Mouse (Mus musculus): Measurements from ENCODE around the gene Hmg20b. TPM values are rescaled to one million over a fixed set of nuclear protein-coding genes. Genes with fewer than 3 reads are reported as not detected.

Hmg20b gene
- total RNA-seq, 1 experiment, result 43.5 TPM

GRCm38 (mm10) chr10:81316338-81317060, 33.8 kb downstream of the Hmg20b start:
- Histone ChIP-seq H3K27ac (ENCODE audit: insufficient read depth, low read depth, low read length, poor library complexity, severe bottlenecking) (peak overlapping the region; percentile 6; the same call in 1 of the 2 replicates), H3K9me3 (ENCODE audit: control insufficient read depth, insufficient read depth, low read depth, low read length) (no peaks in the 10 kb centered on the region), H3K4me1 (ENCODE audit: control insufficient read depth in 2 of 2, insufficient read depth in 2 of 2, low read length in 2 of 2, poor library complexity in 1 of 2) (peaks cover 0 to 15% of the 10 kb centered on the region in 2 experiments; a peak in 2 of 4 replicates), H3K36me3 (ENCODE audit: control insufficient read depth, insufficient read depth, low read length, poor library complexity, severe bottlenecking) (peaks cover 38% of the 10 kb centered on the region), H3K4me3 (ENCODE audit: insufficient read depth in 1 of 2, low read depth in 1 of 2, low read length in 2 of 2, poor library complexity in 1 of 2, severe bottlenecking in 1 of 2) (peak overlapping the region; percentile 35 to 60; a peak in 3 of 4 replicates), H3K9ac (ENCODE audit: insufficient read depth, low read depth, low read length, poor library complexity, severe bottlenecking) (peak overlapping the region; percentile 21)
- no peak for TF ChIP-seq ZC3H11A (IDR thresholded peaks at IDR 0.05; ENCODE audit: borderline replicate concordance, low read depth, low read length)
- no peak for TF ChIP-seq HCFC1 (IDR thresholded peaks at IDR 0.05; ENCODE audit: borderline replicate concordance, insufficient read depth, low read length)
- TF ChIP-seq CHD2 (IDR thresholded peaks at IDR 0.05; ENCODE audit: low read depth, low read length), result no peak
- no peak for TF ChIP-seq MAFK (IDR thresholded peaks at IDR 0.05; ENCODE audit: insufficient read depth, low read depth, low read length)
- no peak for TF ChIP-seq ZNF384 (IDR thresholded peaks at IDR 0.05; ENCODE audit: low read depth, low read length)
- DNase-seq (ENCODE audit: low read depth, low spot score), result no peak
- in situ Hi-C loops (cut with MboI; ENCODE audit: low sequenced_read_pairs in 2 of 2, unreplicated experiment in 2 of 2), result no loop called here

GRCm38 (mm10) chr10:81315587-81315986, 34.7 kb downstream of the Hmg20b start:
- H3K27ac ChIP-seq (ENCODE audit: insufficient read depth, low read depth, low read length, poor library complexity, severe bottlenecking), result no peak overlapping the region
- DNase-seq (ENCODE audit: low read depth, low spot score), result no peak

GRCm38 (mm10) chr10:81314201-81314600, 36.1 kb downstream of the Hmg20b start:
- Histone ChIP-seq H3K36me3 (ENCODE audit: control insufficient read depth, insufficient read depth, low read length, poor library complexity, severe bottlenecking) (peaks cover 46% of the 10 kb centered on the region), H3K9ac (ENCODE audit: insufficient read depth, low read depth, low read length, poor library complexity, severe bottlenecking) (no peak overlapping the region), H3K27ac (ENCODE audit: insufficient read depth, low read depth, low read length, poor library complexity, severe bottlenecking) (no peak overlapping the region), H3K4me1 (ENCODE audit: control insufficient read depth in 2 of 2, insufficient read depth in 2 of 2, low read length in 2 of 2, poor library complexity in 1 of 2) (peaks cover 0 to 11% of the 10 kb centered on the region in 2 experiments; a peak in 2 of 4 replicates), H3K9me3 (ENCODE audit: control insufficient read depth, insufficient read depth, low read depth, low read length) (no peaks in the 10 kb centered on the region), H3K4me3 (ENCODE audit: insufficient read depth in 1 of 2, low read depth in 1 of 2, low read length in 2 of 2, poor library complexity in 1 of 2, severe bottlenecking in 1 of 2) (no peak overlapping the region)
- no peak for DNase-seq (ENCODE audit: low read depth, low spot score)
- no peak for TF ChIP-seq MAFK (IDR thresholded peaks at IDR 0.05; ENCODE audit: insufficient read depth, low read depth, low read length)
- TF ChIP-seq ZNF384 (IDR thresholded peaks at IDR 0.05; ENCODE audit: low read depth, low read length), result no peak
- no peak for TF ChIP-seq CHD2 (IDR thresholded peaks at IDR 0.05; ENCODE audit: low read depth, low read length)
- TF ChIP-seq ZC3H11A (IDR thresholded peaks at IDR 0.05; ENCODE audit: borderline replicate concordance, low read depth, low read length), result no peak
- TF ChIP-seq HCFC1 (IDR thresholded peaks at IDR 0.05; ENCODE audit: borderline replicate concordance, insufficient read depth, low read length), result no peak
- in situ Hi-C loops (cut with MboI; ENCODE audit: low sequenced_read_pairs in 2 of 2, unreplicated experiment in 2 of 2), result no loop called here

More at GRCm38 (mm10) chr10:81315587-81315986, 34.7 kb downstream of the Hmg20b start:
- no peak overlapping the region for H3K4me3 ChIP-seq (ENCODE audit: insufficient read depth in 1 of 2, low read depth in 1 of 2, low read length in 2 of 2, poor library complexity in 1 of 2, severe bottlenecking in 1 of 2)
- TF ChIP-seq ZC3H11A (IDR thresholded peaks at IDR 0.05; ENCODE audit: borderline replicate concordance, low read depth, low read length), result no peak
- no peak for TF ChIP-seq CHD2 (IDR thresholded peaks at IDR 0.05; ENCODE audit: low read depth, low read length)
- no peak for TF ChIP-seq HCFC1 (IDR thresholded peaks at IDR 0.05; ENCODE audit: borderline replicate concordance, insufficient read depth, low read length)
- TF ChIP-seq MAFK (IDR thresholded peaks at IDR 0.05; ENCODE audit: insufficient read depth, low read depth, low read length), result no peak
- no peak for TF ChIP-seq ZNF384 (IDR thresholded peaks at IDR 0.05; ENCODE audit: low read depth, low read length)
- in situ Hi-C loops (cut with MboI; ENCODE audit: low sequenced_read_pairs in 2 of 2, unreplicated experiment in 2 of 2), result no loop called here
- H3K4me1 ChIP-seq (ENCODE audit: control insufficient read depth in 2 of 2, insufficient read depth in 2 of 2, low read length in 2 of 2, poor library complexity in 1 of 2), result peaks cover 0 to 15% of the 10 kb centered on the region in 2 experiments; a peak in 2 of 4 replicates
- H3K9ac ChIP-seq (ENCODE audit: insufficient read depth, low read depth, low read length, poor library complexity, severe bottlenecking), result no peak overlapping the region
- peaks cover 42% of the 10 kb centered on the region for H3K36me3 ChIP-seq (ENCODE audit: control insufficient read depth, insufficient read depth, low read length, poor library complexity, severe bottlenecking)
- no peaks in the 10 kb centered on the region for H3K9me3 ChIP-seq (ENCODE audit: control insufficient read depth, insufficient read depth, low read depth, low read length)

- in situ Hi-C loops (cut with MboI; ENCODE audit: low sequenced_read_pairs in 2 of 2, unreplicated experiment in 2 of 2), result no loop called here
- DNase-seq (ENCODE audit: low read depth, low spot score), result no peak
- H3K9ac ChIP-seq (ENCODE audit: insufficient read depth, low read depth, low read length, poor library complexity, severe bottlenecking), result no peak overlapping the region
- no peak overlapping the region for H3K4me3 ChIP-seq (ENCODE audit: insufficient read depth in 1 of 2, low read depth in 1 of 2, low read length in 2 of 2, poor library complexity in 1 of 2, severe bottlenecking in 1 of 2)
- no peaks in the 10 kb centered on the region for H3K9me3 ChIP-seq (ENCODE audit: control insufficient read depth, insufficient read depth, low read depth, low read length)
- peaks cover 50% of the 10 kb centered on the region for H3K36me3 ChIP-seq (ENCODE audit: control insufficient read depth, insufficient read depth, low read length, poor library complexity, severe bottlenecking)
- H3K4me1 ChIP-seq (ENCODE audit: control insufficient read depth in 2 of 2, insufficient read depth in 2 of 2, low read length in 2 of 2, poor library complexity in 1 of 2), result peaks cover 0 to 12% of the 10 kb centered on the region in 2 experiments; a peak in 2 of 4 replicates
- H3K27ac ChIP-seq (ENCODE audit: insufficient read depth, low read depth, low read length, poor library complexity, severe bottlenecking), result no peak overlapping the region
- TF ChIP-seq ZC3H11A (IDR thresholded peaks at IDR 0.05; ENCODE audit: borderline replicate concordance, low read depth, low read length), result no peak
- no peak for TF ChIP-seq MAFK (IDR thresholded peaks at IDR 0.05; ENCODE audit: insufficient read depth, low read depth, low read length)
- no peak for TF ChIP-seq ZNF384 (IDR thresholded peaks at IDR 0.05; ENCODE audit: low read depth, low read length)
- TF ChIP-seq CHD2 (IDR thresholded peaks at IDR 0.05; ENCODE audit: low read depth, low read length), result no peak
- no peak for TF ChIP-seq HCFC1 (IDR thresholded peaks at IDR 0.05; ENCODE audit: borderline replicate concordance, insufficient read depth, low read length)
Observed at GRCm38 (mm10) chr10:81313581-81313980, 36.7 kb downstream of the Hmg20b start.
